Mouse (Mus musculus) hindbrain, postnatal 0 days (tissue): ENCODE measurements around the gene Ephb6. TPM values are rescaled to one million over a fixed set of nuclear protein-coding genes. Genes with fewer than 3 reads are reported as not detected.

Source experiments
- ATAC-seq: fragments of 200-750 bp; cut with Nextera tagmentation; 2 replicates; pipeline ENCODE4 v1.8.0; 2017; ENCODE audit warnings: mild to moderate bottlenecking, moderate TSS enrichment, moderate library complexity
- DNase-seq: peaks from one replicate; pipeline ENCODE4 v3.0.0-alpha.2; 2015; ENCODE audit warnings: low spot score
- H3K27ac ChIP-seq: fragments of 300-500 bp; sonication (generic); 2 replicates; pipeline ENCODE4 v1.5.1; 2014; ENCODE audit warnings: mild to moderate bottlenecking
- H3K27me3 ChIP-seq: fragments of 300-500 bp; sonication (generic); 2 replicates; pipeline ENCODE4 v1.6.1; 2014; ENCODE audit warnings: low read length, mixed read lengths; ENCODE audit not compliant: insufficient read depth
- H3K36me3 ChIP-seq: fragments of 300-500 bp; sonication (generic); 2 replicates; pipeline ENCODE4 v1.6.1; 2014; ENCODE audit warnings: low read length, mixed read lengths; ENCODE audit not compliant: insufficient read depth
- H3K4me1 ChIP-seq: fragments of 300-500 bp; sonication (generic); 2 replicates; pipeline ENCODE4 v1.6.1; 2014; ENCODE audit warnings: antibody characterized with exemption, low read length, mixed read lengths; ENCODE audit not compliant: insufficient read depth
- H3K4me2 ChIP-seq: fragments of 300-500 bp; sonication (generic); 2 replicates; pipeline ENCODE4 v1.6.1; 2014; ENCODE audit warnings: low read depth, mild to moderate bottlenecking, low read length, moderate library complexity, mixed read lengths
- H3K4me3 ChIP-seq: fragments of 300-500 bp; sonication (generic); 2 replicates; pipeline ENCODE4 v1.5.1; 2014; ENCODE audit warnings: low read length
- H3K9ac ChIP-seq: fragments of 300-500 bp; sonication (generic); replicated peaks from 2 replicates; pipeline ENCODE4 v1.6.1; 2014; ENCODE audit warnings: mild to moderate bottlenecking, low read length, moderate library complexity, mixed read lengths
- H3K9me3 ChIP-seq: fragments of 300-500 bp; sonication (generic); 2 replicates; pipeline ENCODE4 v1.6.1; 2016; ENCODE audit warnings: low read length, mixed read lengths
- CTCF ChIP-seq: IDR thresholded peaks from 2 replicates; pipeline ENCODE4 v1.5.1; 2016; ENCODE audit warnings: antibody characterized with exemption, control low read depth, low read depth
- WGBS: fragments of 180-500 bp; shearing (Covaris S2); extraction: QIAGEN DNeasy Blood & Tissue Kit; methylation state at CpG from one replicate; pipeline ENCODE4 v1.1.7; 2014; 5-methylcytosine and 5-hydroxymethylcytosine counted together
- polyA plus RNA-seq: library from polyadenylated mRNA; unstranded; fragments of >200 nt; fragmentation: Nextera tagmentation; extraction: Ambion mirVana; gene quantifications from 2 replicates; pipeline ENCODE4 v1.2.1, GENCODE M21; 2015
- total RNA-seq: library from RNA; depleted of rRNA; stranded (reverse); fragments of >200 nt; gene quantifications from 2 replicates; pipeline ENCODE4 v1.2.3, GENCODE M21; 2014

Gene Ephb6
- total and polyA plus RNA-seq, 2 experiments from 2014 or later = 27.9 to 58.4 TPM

DNA sequence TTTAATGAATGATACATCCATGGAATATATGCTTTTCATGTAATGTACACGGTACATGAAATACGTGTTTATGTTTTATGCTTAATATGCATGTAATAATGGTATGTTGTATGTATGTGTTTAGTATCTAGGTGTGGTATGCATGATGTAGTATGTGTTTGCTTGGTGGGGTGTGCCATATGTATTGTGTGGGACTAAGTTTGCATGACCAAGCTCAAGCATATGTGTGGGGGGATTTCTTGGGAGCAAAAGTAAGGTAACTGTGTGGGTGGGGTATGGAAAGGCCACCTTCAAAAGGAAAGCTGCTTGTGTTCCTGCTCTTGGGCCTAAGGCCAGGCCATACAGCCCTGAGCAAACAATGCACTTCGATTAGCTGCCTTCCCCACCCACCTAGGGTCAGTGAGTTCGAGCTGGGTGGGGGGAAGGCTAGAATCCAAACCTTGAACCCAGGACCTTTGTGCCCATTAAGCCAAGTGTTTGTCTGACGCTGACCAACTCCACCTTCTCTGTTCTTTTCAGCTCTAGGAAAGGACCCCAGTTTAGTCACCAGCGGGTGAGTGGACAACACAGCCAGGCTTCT, 32.7 kb downstream of the Ephb6 start:
- no peak overlapping the region for H3K27ac ChIP-seq
- 73% methylated on average over 6 of the region's 6 CpGs for WGBS
- H3K4me2 ChIP-seq = no peak overlapping the region
- H3K36me3 ChIP-seq = no peaks in the 10 kb centered on the region
- no peak for TF ChIP-seq CTCF
- no peak for DNase-seq
- H3K9me3 ChIP-seq = no peaks in the 10 kb centered on the region
- ATAC-seq = no peak
- no peak overlapping the region for H3K4me3 ChIP-seq
- no peaks in the 10 kb centered on the region for H3K4me1 ChIP-seq
- no peaks in the 10 kb centered on the region for H3K27me3 ChIP-seq
- no peak overlapping the region for H3K9ac ChIP-seq

DNA sequence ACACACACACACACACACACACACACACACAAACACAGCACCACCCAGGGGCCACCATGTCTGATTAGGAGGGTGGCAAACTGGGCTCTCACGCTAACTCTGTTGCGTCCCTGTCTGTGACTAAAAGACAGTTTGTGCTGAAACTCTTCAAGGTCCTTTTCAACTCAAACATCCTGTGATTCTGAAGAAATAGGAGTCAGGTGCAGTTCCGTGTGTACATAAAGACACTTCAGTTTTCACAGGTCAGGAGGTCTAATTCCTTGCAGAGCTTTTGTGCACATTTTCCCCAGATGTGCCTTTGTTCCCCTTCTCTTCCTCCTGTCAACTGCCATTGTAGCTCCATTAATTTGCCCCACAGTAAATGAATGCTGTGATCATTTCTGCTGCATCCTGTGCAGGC, 35.2 kb downstream of the Ephb6 start:
- DNase-seq = no peak
- Histone ChIP-seq H3K4me2 (no peak overlapping the region), H3K36me3 (no peaks in the 10 kb centered on the region), H3K27me3 (no peaks in the 10 kb centered on the region), H3K4me1 (no peaks in the 10 kb centered on the region), H3K9me3 (no peaks in the 10 kb centered on the region), H3K9ac (no peak overlapping the region), H3K4me3 (no peak overlapping the region), H3K27ac (no peak overlapping the region)
- TF ChIP-seq CTCF = no peak
- WGBS = 54% methylated on average over 3 of the region's 3 CpGs
- no peak for ATAC-seq

DNA sequence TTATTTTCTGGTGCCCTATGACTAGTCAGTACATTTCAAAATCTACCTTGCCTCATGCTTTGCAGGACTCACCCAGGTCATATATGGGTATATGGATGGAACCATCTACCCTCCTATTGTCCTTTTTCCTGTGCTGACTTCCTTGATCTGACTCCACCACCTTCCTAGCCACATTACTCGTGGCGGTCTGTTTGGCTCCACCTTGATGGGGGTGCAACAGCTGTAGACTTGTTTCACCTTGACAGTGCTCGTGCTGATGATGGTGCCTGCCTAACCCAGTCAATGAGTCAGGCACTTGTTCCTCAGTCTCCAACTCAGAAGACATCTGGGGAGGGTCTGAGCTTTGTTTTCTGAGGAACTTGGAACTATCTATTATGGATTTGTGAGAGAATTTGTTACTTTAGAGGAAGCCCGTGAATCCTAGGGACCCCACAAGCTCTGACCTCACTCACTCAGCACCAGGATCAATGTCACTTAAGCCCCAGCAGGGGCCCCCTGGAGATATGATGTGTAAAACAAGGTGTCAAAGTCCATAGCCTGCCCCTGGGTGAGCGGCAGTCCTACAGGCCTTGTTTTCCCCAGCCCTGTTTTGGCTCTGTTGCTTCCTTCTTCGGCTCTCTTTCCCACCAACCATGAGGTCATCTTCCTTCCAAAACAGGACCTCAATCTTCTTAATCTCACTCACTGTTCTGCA, 36.0 kb downstream of the Ephb6 start:
- Histone ChIP-seq H3K27me3 (no peaks in the 10 kb centered on the region), H3K9ac (no peak overlapping the region), H3K27ac (no peak overlapping the region), H3K4me1 (no peaks in the 10 kb centered on the region), H3K4me2 (no peak overlapping the region), H3K4me3 (no peak overlapping the region), H3K9me3 (no peaks in the 10 kb centered on the region), H3K36me3 (no peaks in the 10 kb centered on the region)
- TF ChIP-seq CTCF = no peak
- ATAC-seq (no peak), DNase-seq (no peak)
- 83% methylated on average over 6 of the region's 6 CpGs for WGBS

DNA sequence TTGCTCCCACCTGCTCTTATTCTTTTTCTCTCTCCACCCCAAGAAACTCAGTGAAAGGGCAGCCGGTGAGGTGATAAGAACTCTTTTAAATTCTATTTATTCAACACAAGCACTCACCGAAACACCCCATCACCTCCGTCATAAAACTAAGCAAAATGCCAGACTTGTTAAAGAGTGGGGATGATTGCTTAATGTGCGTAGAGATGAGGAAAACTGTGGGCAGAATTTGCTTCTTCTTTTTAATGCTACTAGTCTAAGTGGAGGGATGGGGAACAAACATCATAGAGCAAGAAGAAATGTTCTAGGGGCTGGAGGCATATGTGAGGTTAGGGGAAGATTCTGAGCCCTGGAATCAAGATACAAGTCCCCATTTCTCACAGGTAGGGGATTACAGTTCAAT, 37.5 kb downstream of the Ephb6 start:
- H3K9me3 ChIP-seq = no peaks in the 10 kb centered on the region
- ATAC-seq = no peak

DNA sequence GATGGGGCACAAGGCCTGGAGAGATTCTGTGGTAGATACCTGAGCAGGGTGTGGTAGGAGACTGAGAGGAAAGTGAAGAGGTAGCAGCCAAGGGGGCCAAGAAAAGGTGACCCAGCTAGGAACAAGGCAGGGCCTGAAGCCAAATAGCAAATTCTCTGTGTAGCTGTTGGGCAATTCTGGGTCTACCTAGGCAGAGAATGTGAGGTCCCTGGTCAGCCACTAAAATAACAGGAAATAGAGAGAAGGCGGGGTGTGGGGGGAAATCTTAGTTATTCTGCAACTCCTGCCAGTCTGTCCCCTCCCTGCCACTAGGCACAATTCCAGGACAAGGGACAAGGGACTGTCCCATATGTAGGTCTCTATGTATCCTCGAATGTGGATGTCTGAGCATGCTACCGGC, 37.9 kb downstream of the Ephb6 start:
- Histone ChIP-seq H3K9ac (no peak overlapping the region), H3K4me1 (no peaks in the 10 kb centered on the region), H3K36me3 (no peaks in the 10 kb centered on the region), H3K4me2 (no peak overlapping the region), H3K9me3 (no peaks in the 10 kb centered on the region), H3K4me3 (no peak overlapping the region), H3K27me3 (no peaks in the 10 kb centered on the region), H3K27ac (no peak overlapping the region)
- ATAC-seq (no peak), DNase-seq (no peak)
- TF ChIP-seq CTCF = no peak
- WGBS = 90% methylated on average over 3 of the region's 3 CpGs

More for the DNA sequence above, 37.5 kb downstream of the Ephb6 start:
- Histone ChIP-seq H3K4me3 (no peak overlapping the region), H3K36me3 (no peaks in the 10 kb centered on the region), H3K4me2 (no peak overlapping the region), H3K27me3 (no peaks in the 10 kb centered on the region), H3K27ac (no peak overlapping the region), H3K4me1 (no peaks in the 10 kb centered on the region), H3K9ac (no peak overlapping the region)
- no peak for TF ChIP-seq CTCF
- 88% methylated on average over 4 of the region's 4 CpGs for WGBS
- no peak for DNase-seq

DNA sequence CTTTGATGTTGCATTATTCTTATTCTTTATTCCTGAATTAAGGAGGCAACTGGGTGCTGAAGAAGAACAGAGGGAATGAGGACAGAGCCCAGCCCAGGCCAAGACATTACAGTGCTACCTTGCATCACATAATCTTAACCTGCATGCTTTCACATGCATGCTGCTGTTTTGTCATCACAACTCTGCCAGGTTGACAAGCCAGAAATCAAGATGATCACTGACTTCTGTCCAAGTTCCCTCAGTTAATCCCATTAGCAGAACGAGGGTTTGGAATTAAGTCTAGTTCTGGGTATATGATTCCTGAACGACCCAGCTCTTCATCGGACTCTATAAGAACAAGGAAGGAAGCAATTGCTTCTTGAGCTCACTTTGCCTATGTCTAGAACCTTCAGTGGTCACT, 40.9 kb downstream of the Ephb6 start:
- Histone ChIP-seq H3K36me3 (no peaks in the 10 kb centered on the region), H3K4me2 (no peak overlapping the region), H3K27ac (no peak overlapping the region), H3K27me3 (no peaks in the 10 kb centered on the region), H3K4me1 (no peaks in the 10 kb centered on the region), H3K4me3 (no peak overlapping the region), H3K9me3 (no peaks in the 10 kb centered on the region), H3K9ac (no peak overlapping the region)
- 79% methylated on average over 3 of the region's 3 CpGs for WGBS
- no peak for TF ChIP-seq CTCF
- DNase-seq (no peak), ATAC-seq (no peak)

DNA sequence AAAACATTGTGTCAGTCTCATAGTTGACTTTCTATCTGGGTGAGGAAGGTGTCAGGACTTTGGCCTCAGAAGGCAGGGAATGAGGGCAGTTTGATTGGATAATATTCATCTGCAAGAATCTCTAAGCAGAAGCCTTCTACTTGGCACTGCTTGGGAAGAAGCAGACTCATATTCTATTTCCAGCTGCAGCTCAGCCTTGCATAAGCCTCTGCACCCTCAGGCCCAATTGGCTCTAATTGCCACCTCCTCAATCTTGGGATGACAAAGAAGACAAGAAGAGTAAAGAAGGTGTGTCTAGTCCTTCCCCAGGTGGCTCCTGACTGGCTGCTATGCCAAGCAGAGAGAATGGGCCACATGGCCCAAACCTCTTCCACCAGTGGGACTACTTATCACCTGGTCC, 41.4 kb downstream of the Ephb6 start:
- no peak overlapping the region for H3K27ac ChIP-seq
- H3K4me3 ChIP-seq = no peak overlapping the region
- H3K36me3 ChIP-seq = no peaks in the 10 kb centered on the region
- H3K9me3 ChIP-seq = no peaks in the 10 kb centered on the region
- H3K4me2 ChIP-seq = no peak overlapping the region
- no peaks in the 10 kb centered on the region for H3K4me1 ChIP-seq
- H3K27me3 ChIP-seq = no peaks in the 10 kb centered on the region
- no peak for TF ChIP-seq CTCF
- ATAC-seq (no peak), DNase-seq (no peak)
- no peak overlapping the region for H3K9ac ChIP-seq
